Mouse (Mus musculus) hematopoietic stem cell, adult 5-6 weeks (primary cell): ENCODE data around the gene Tmem178. TPM values are rescaled to one million over a fixed set of nuclear protein-coding genes. Genes with fewer than 3 reads are reported as not detected.

ENCODE experiments used
- ATAC-seq, 2 experiments: fragments of 125-278 bp in 1 of 2; replicated peaks in 1 of 2; 2 replicates each; pipeline ENCODE4 v1.8.0; 2016 to 2017; ENCODE audit warnings: inconsistent platforms in 2 of 2, mild to moderate bottlenecking in 2 of 2, moderate number of reproducible peaks in 2 of 2, low read depth in 1 of 2, moderate TSS enrichment in 1 of 2; ENCODE audit not compliant: low FRiP score in 2 of 2, poor library complexity in 2 of 2, severe bottlenecking in 2 of 2, insufficient read depth in 1 of 2, low TSS enrichment in 1 of 2
- total RNA-seq: library from RNA; stranded (forward); fragments of 172-1452, 232-1000 nt; gene quantifications from 2 replicates; pipeline ENCODE4 v1.2.3, GENCODE M21; 2017

The Tmem178 gene
- total RNA-seq, 1 experiment from 2014 or later, result not detected

DNA sequence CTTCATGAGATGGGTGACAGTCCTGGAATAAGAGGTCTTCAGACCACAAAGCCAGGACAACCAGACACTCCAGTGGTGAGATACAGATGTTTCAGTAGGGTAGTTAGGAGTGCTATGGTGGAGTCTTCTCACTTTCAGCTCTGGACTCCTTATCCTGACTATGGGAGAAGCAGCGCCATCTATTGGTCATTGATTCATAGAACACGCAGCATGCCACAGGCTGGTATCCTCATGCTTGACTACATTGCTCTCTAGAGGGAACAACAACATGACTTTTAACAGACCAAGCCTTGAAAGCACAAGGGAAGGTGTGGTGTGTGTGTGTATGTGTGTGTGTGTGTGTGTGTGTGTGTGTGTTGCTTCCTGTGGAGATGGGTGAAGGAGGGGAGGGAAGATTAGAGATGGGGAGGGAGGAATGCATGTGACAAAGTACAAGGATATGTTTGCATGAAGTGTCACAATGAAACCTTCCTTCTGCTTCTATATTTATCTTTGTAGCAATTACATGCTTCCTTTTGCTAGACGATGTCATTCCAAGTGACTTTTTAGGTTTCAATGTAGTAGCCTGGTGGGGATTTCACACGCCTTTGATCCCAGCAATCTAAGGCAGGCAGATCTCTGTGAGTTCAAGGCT is 71.5 kb downstream of the Tmem178 start:
- ATAC-seq, result peak; percentile 85 to 88

DNA sequence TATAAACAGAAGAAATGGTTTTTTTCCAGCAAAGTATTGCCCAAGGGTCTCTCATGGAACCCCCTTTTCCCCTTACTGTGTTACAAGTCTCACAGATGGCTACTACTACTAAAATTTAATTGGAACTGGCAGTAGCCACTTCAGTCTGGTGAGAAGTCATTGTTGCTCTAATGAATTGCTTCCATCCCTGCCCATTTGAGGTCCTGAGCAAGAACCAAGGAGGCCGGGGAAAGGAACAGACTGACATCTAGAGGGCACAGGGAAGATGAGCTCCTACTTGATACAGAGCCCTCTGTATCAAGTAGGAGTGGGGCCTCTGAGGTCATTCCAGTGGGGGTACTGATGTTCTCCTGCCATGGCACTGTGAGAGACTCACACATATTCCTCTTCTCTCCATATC is 72.7 kb downstream of the Tmem178 start:
- ATAC-seq, result no peak

DNA sequence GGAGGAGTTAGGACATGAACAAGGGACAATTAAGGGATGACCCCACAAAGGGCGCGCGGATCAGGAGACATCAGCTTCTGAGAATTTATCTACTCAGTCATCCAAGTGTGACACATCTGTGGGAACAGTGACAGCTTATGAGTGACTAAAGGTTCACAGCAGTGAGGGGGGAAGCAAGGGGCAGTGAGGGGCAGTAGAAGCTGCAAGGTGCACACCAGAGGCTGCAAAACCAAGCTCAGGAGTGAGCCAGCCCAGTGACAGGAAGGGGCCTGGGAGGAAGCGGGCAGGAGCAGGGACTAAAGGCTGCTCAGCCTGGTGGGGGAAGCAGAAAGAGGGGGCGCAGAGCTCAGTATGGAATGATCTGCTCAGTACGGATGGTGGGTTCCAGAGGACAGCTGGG is 82.9 kb downstream of the Tmem178 start:
- no peak for ATAC-seq

DNA sequence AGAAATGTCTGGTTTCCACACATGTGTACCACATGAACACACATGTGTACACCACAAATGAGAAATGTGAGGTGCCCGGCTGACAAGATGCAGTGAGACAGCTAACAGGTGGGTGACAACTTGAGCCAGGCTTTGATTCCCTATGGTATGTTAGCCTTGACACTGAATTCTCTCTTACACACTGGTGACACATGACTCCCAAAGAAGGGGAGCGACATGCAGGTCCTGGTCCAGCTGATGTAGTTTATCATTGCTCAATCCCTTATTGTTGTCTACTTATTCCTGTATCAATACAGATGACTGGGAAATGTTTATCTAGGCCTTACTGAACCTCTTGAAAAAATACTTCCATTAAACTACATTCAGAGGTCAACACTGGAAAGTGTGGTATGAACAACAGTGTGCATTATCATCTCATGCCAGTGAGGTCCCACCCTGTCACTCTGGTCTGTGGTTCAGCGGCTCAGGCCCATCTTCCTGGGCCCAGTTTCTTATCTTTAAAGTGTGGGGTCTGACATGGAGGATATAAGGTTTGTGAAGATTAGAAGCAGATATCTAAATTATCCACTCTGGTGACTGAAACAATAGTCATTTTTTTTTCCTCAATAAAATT is 87.5 kb downstream of the Tmem178 start:
- no peak; a peak in 1 of 4 replicates for ATAC-seq

DNA sequence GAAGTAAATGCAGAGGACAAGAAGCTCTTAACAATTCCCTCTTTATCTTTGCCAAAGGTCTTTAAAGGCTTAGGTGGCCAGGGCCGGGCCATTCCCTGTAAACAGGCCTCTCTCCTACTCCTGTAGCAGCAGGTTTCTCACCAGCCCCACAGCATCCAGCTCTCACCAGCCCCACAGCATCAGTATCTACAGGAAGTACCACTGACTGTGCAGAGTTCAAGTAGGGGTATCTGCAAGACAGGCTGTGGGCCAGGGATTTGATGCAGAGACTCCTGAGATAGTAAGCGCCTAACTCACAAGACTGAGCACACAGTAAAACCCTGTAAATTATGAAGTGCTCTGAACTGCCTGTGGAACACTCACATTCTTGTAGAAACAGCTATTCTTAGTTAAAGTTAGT is 88.5 kb downstream of the Tmem178 start:
- no peak for ATAC-seq

DNA sequence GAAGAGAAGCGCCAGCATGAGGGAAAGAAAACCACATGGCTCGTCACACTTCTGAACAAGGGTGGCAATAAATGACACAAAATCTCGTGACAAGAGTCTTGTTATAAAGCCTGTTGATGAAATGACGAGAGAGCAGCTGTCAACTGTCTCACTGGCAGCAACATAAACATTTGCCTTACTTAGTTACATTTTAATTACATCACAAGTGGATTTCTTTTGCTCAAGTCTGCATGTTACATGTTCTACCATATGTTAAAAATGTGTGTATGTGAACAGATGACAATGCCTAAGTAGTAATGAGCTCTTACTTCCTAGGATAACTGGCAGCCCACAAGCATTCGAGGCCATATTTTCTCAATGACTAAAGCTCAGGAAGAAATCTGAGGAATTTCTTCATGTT is 90.9 kb downstream of the Tmem178 start:
- no peak for ATAC-seq

DNA sequence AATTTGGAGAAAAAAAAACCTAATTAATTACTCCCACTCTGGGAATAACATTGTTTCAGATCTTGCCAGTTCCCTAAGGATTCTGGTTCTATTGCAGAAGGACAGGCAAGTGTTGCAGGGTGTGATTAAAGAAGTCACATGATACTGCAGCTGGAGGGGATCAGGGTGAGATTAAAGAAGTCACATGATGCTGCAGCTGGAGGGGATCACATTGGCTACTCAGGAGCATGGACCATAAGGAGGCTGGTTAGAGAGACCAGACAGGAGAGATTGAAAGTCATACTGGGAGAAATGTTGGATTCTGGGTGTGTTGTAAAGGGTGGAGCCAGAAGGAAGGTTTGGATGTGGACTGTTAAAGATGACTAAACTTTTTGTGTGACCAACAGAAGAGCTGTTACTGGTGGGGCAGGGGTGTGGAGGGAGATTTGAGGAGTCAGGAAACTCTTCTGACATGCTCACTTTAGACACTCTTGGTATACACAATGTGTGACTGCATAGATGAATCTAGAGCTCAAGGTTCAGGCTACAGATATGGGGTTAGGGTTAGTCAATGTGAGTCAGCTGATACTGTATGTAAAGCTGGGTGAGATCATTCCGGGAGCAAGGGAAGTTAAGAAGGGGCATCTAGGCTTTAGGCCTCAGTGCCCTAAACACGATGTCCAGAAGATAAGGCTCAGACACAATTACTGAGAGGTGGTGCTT is 94.4 kb downstream of the Tmem178 start:
- no peak for ATAC-seq

DNA sequence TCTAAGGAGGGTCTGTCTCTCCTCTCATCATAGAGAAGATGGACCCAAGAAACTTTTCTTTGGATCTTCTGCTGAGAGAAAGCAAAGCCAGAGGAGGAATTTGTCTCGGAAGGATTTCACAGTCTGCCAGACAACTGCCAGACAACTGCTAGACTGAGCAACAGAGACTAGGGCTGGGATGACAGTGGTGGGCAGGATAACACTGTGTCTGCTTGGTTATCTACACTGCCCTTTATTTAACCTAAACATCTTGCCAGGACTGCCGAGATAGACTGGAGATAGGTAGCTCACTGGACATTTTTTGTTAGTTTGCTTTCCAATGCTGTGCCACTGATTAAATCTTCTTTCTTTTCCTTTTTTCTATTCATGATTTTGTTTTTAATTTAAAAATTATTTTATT is 97.2 kb downstream of the Tmem178 start:
- ATAC-seq, result no peak

DNA sequence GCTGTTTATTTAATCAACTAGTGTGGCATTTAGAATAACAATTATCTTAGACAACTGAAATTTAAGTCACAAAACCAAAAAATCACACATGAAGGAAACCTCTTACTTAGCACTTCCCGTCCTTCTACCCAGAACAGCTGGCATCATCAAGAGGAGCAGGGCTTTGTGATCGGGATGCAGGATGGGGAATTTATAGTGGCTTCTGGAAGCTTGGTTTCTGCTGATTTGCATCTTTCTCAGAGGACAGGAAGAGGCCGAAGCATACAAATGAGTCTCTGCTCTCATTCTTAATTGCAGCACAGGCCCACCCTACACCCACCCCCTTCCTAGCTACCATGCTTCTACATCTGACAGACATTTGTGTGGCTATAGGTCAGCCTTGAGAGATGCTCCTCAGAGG is 99.9 kb downstream of the Tmem178 start:
- no peak for ATAC-seq

DNA sequence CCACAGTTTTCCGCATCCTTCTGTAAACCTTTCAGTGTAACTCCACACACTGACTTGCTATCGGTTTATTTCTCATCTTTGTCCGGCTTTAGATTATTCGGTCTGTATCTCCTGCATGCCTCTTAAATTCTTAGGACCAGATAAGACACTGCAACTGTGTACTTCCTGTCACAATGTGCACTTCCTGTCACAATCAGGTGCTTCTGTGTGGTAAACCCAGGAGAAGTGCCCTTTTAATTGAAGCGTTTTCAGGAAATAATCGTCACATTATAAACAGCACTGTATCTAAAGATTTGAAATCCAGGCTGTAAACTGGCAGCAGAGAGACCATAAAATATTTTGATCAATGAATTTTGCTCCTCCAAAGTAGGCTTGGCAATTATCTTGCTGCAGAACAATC is 100.7 kb downstream of the Tmem178 start:
- ATAC-seq, result no peak

DNA sequence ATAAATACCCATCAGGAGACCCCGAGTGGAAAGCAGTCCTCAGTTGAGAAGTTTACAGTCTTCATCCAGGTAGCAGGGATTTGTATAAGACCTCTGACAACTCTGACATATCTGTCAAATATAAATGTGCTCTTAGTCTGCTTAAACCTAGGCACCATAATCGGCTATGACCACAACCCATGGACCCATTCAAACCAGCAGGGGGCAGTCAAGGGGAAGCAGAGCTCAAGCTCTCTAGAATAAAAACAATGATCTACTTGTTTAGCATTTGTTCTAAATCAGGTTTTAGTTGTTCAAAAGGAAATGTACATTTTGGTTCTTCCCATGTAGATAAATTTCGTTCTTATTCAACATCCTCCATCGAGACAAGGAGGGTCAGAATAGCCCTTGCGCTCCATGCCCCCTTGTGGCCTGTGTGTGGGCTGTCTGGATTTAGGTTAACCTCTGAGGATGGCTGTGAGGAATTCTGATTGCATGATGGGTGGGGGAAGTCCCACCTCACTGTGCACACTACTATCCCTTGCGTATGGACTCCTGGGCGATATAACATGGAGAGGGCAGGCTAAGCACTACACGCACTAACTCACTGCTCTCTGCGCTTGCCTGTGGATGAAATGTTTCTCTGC is 101.2 kb downstream of the Tmem178 start:
- peak; percentile 51 to 71; a peak in 2 of 4 replicates for ATAC-seq

DNA sequence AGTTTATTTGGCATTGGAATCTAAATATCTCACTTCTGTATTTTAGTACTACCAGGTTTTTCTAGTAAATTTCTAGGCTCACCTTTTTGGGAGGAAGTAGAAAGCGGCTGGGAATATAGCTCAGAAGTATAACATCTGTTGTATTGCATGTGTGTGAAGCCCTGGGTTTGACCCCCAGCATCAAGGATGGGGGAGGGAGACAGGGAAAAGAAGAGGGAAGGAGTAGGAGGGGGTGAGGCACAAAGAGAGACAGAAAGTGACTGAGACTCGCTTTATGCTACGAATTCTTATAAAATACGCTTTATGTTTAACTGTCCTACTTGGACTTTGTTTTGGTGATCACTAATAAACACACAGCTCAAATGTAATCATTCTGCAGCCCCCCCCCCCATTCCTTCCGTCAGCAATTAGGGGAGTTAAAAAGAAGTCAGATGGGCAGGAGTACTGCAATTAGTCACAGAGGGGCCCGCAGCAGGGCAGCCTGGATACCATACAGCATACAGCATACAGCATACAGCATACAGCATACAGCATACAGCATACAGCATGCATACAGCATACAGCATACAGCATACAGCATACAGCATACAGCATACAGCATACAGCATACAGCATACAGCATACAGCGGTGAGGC is 103.6 kb downstream of the Tmem178 start:
- no peak for ATAC-seq

Other genes starting within 250 kb of the Tmem178 start
- 15.1 and 18.6 TPM in 2 replicates for gene Map4k3, start 216.1 kb upstream of the Tmem178 start, total RNA-seq
- 15.1 and 17.1 TPM in 2 replicates for gene Thumpd2, start 120.5 kb downstream of the Tmem178 start, total RNA-seq